Mouse (Mus musculus): ENCODE data around the gene Fmnl2. TPM values are rescaled to one million over a fixed set of nuclear protein-coding genes. Genes with fewer than 3 reads are reported as not detected.

Fmnl2 gene
- polyA plus RNA-seq, 1 experiment from 2014 or later: 3.5 TPM

DNA sequence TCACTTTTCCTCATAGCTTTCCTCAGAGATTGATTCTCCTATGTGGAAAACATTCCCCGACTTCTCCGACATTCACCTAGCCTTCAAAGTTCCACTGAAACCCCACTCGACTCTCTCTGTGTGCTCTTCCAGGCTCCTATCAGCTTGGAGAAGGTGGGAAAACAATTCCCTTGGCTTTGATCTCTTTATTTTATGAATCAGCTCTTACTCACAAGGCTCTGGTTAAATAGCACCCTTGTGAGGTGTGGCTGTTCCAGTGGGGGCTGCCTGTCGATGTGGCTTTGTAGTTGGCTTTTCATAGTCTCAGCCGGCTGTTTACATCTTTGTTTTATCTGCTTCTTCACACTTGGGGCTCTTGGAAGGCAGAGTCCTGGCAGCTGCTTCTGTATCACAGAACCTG is 10.5 kb downstream of the Fmnl2 start:
- Histone ChIP-seq H3K36me3 (ENCODE audit: insufficient read depth, low read length) (no peaks in the 10 kb centered on the region), H3K4me2 (replicated peaks; ENCODE audit: low read depth, low read length) (peak overlapping the region; percentile 46), H3K4me1 (ENCODE audit: insufficient read depth, low read depth, low read length) (0 out of 2 replicates have a peak, but pooled peaks cover 2% of the 10 kb centered on the region), H3K27ac (ENCODE audit: low read length) (peak overlapping the region; percentile 20; the same call in 1 of the 2 replicates), H3K4me3 (ENCODE audit: low read depth, low read length) (0 out of 2 replicates have a peak overlapping the region, but pooled peaks have one; percentile 8), H3K9ac (replicated peaks; ENCODE audit: low read depth) (no peak overlapping the region), H3K27me3 (replicated peaks; ENCODE audit: insufficient read depth, low read length) (0 out of 2 replicates have a peak, but pooled peaks cover 4% of the 10 kb centered on the region), H3K9me3 (ENCODE audit: low read length) (no peaks in the 10 kb centered on the region)
- TF ChIP-seq CTCF (IDR thresholded peaks at IDR 0.05) (no peak), EP300 (IDR thresholded peaks at IDR 0.05) (no peak; the same call in 1 of the 2 replicates)
- WGBS: 44% methylated on average over 5 of the region's 5 CpGs
- DNase-seq (ENCODE audit: low spot score) (peak; percentile 79), ATAC-seq (peak; percentile 88)

DNA sequence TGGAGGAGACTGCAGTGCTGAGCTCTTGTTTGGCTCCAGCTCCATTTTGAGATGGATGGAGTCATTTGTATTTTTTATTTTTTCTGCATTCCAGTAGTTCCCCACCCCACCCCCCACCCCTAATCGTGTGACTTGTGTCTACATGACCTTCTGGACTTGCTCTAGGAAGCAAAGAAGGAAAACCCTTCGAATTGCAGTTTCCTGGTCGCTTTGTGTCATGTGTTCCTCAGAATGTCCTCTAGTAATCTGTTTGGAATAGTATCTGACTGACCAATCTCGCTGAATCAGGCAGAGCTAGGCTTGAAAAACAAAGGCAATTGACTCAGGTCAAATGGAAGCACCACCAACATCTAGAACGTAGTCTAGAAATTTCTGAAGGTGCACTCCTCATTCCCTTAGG is 15.0 kb downstream of the Fmnl2 start:
- no peaks in the 10 kb centered on the region for H3K27me3 ChIP-seq (replicated peaks; ENCODE audit: insufficient read depth, low read length)
- no peak for TF ChIP-seq CTCF (IDR thresholded peaks at IDR 0.05)
- no peak for TF ChIP-seq EP300 (IDR thresholded peaks at IDR 0.05)
- no peak for ATAC-seq
- DNase-seq (ENCODE audit: low spot score): no peak
- H3K4me3 ChIP-seq (ENCODE audit: low read depth, low read length): no peak overlapping the region
- no peak overlapping the region for H3K9ac ChIP-seq (replicated peaks; ENCODE audit: low read depth)
- 0 out of 2 replicates have a peak, but pooled peaks cover 2% of the 10 kb centered on the region for H3K4me1 ChIP-seq (ENCODE audit: insufficient read depth, low read depth, low read length)
- no peak overlapping the region for H3K4me2 ChIP-seq (replicated peaks; ENCODE audit: low read depth, low read length)
- H3K36me3 ChIP-seq (ENCODE audit: insufficient read depth, low read length): no peaks in the 10 kb centered on the region
- H3K27ac ChIP-seq (ENCODE audit: low read length): no peak overlapping the region
- WGBS: 39% methylated on average over 5 of the region's 5 CpGs
- no peaks in the 10 kb centered on the region for H3K9me3 ChIP-seq (ENCODE audit: low read length)

DNA sequence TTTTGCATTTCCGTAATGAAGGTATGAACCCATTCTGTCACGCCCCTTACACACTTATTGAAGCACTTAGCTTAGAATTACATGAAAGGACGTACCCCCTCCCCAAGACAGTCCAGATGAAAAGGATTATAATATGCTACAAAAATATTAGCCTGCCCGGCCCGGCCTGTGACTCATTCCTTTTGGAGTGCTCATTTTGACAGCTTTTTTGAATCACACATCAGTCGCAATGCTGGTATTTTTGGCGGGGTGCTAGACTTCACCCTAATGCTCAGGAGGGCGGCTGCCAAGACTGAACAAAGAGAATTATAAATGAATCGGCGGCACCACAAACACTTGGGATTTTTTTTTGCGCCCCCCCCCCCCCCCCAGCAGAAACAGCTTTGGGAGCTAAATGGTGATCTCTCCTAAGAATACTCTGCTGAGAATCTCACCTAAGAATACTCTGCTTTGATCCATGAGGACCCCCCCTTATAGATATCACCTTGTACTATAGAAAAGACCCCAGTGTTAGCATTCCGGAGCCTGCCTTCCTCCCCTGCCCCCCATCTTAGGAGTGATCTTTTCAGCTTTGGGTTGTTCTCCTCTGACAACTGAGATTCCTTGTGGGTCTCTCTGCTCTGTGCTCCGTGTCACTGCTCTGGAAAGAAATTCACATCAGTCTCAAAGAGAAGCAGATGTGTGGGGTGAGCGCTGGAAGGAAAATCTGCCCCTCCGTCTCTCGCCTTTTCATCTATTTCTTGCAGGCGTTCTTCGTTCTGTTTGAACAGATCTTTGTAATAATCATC is 15.8 kb downstream of the Fmnl2 start:
- DNase-seq (ENCODE audit: low spot score) (peak; percentile 54), ATAC-seq (peak; percentile 41; the same call in 1 of the 2 replicates)
- no peak overlapping the region for H3K4me3 ChIP-seq (ENCODE audit: low read depth, low read length)
- H3K27ac ChIP-seq (ENCODE audit: low read length): no peak overlapping the region
- 51% methylated on average over 18 of the region's 18 CpGs for WGBS
- TF ChIP-seq EP300 (IDR thresholded peaks at IDR 0.05): no peak
- no peak for TF ChIP-seq CTCF (IDR thresholded peaks at IDR 0.05)
- H3K9me3 ChIP-seq (ENCODE audit: low read length): no peaks in the 10 kb centered on the region
- H3K9ac ChIP-seq (replicated peaks; ENCODE audit: low read depth): no peak overlapping the region
- no peaks in the 10 kb centered on the region for H3K36me3 ChIP-seq (ENCODE audit: insufficient read depth, low read length)
- 0 out of 2 replicates have a peak, but pooled peaks cover 2% of the 10 kb centered on the region for H3K4me1 ChIP-seq (ENCODE audit: insufficient read depth, low read depth, low read length)
- H3K27me3 ChIP-seq (replicated peaks; ENCODE audit: insufficient read depth, low read length): no peaks in the 10 kb centered on the region
- no peak overlapping the region for H3K4me2 ChIP-seq (replicated peaks; ENCODE audit: low read depth, low read length)

DNA sequence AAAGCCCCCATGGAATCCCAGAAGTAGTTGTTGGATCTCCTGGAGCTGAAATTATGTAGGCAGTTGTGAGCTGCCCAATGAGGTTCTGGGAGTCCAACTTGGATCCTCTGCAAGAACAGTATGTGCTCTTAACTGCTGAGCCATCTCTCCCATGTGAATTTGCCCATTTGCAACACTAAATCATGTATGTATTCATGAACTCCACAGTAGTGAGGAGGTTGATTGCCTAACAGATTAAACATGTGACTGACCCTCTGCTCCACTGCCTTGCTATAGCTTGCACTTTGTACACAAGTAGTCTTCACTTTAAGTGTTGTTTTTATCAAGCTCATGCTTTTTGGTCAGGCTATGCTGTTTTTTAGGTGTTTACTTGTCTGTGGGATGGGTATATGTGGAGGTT is 17.1 kb downstream of the Fmnl2 start:
- ATAC-seq: 0 out of 2 replicates have a peak, but pooled peaks have one; percentile 21
- Histone ChIP-seq H3K27ac (ENCODE audit: low read length) (no peak overlapping the region), H3K9ac (replicated peaks; ENCODE audit: low read depth) (no peak overlapping the region), H3K9me3 (ENCODE audit: low read length) (no peaks in the 10 kb centered on the region), H3K4me3 (ENCODE audit: low read depth, low read length) (no peak overlapping the region), H3K27me3 (replicated peaks; ENCODE audit: insufficient read depth, low read length) (no peaks in the 10 kb centered on the region), H3K36me3 (ENCODE audit: insufficient read depth, low read length) (no peaks in the 10 kb centered on the region), H3K4me1 (ENCODE audit: insufficient read depth, low read depth, low read length) (0 out of 2 replicates have a peak, but pooled peaks cover 2% of the 10 kb centered on the region), H3K4me2 (replicated peaks; ENCODE audit: low read depth, low read length) (no peak overlapping the region)
- DNase-seq (ENCODE audit: low spot score): no peak
- no peak for TF ChIP-seq EP300 (IDR thresholded peaks at IDR 0.05)
- no peak for TF ChIP-seq CTCF (IDR thresholded peaks at IDR 0.05)

DNA sequence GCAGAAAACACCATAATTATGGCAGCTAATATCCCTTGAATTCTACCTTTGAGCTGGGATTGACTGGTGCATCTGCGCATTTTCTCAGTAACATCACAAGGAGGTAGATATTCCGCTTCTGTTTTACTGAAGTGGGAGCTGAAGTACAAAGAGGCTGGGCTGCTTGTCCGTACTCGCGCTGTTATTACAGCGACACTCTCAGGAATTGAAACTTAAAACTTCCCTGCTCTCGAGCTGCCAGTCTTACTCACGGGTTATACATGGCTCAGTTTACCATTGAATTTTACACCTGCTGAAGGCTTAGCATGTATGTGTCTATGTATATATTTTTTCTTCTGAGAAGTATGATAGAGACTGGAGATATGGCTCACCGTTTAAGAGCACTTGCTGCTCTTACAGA is 18.1 kb downstream of the Fmnl2 start:
- H3K27me3 ChIP-seq (replicated peaks; ENCODE audit: insufficient read depth, low read length): no peaks in the 10 kb centered on the region
- 0 out of 2 replicates have a peak, but pooled peaks cover 2% of the 10 kb centered on the region for H3K4me1 ChIP-seq (ENCODE audit: insufficient read depth, low read depth, low read length)
- H3K4me3 ChIP-seq (ENCODE audit: low read depth, low read length): no peak overlapping the region
- DNase-seq (ENCODE audit: low spot score) (no peak), ATAC-seq (no peak)
- no peaks in the 10 kb centered on the region for H3K9me3 ChIP-seq (ENCODE audit: low read length)
- no peak for TF ChIP-seq EP300 (IDR thresholded peaks at IDR 0.05)
- TF ChIP-seq CTCF (IDR thresholded peaks at IDR 0.05): peak; percentile 9; the same call in 1 of the 2 replicates
- 63% methylated on average over 9 of the region's 9 CpGs for WGBS
- no peak overlapping the region for H3K9ac ChIP-seq (replicated peaks; ENCODE audit: low read depth)
- H3K36me3 ChIP-seq (ENCODE audit: insufficient read depth, low read length): no peaks in the 10 kb centered on the region
- H3K4me2 ChIP-seq (replicated peaks; ENCODE audit: low read depth, low read length): no peak overlapping the region
- H3K27ac ChIP-seq (ENCODE audit: low read length): no peak overlapping the region

DNA sequence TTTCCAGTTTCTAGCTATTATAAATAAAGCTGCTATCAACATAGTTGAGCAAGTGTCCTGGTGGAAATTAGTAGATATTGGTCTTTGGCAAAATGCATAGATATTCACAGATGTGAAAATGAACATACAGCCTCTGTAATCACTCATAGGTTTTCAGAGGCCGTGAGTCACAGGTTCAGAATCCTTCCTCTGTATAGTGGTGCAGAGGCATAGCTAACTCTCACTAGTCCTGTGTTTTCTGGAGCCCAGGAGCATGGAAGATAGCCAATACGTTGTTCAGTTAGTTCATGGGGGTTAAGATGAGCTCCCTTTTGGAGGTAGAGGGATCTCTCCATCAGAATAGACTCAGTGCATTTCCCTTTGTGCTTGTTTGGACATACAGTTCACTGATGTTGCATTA is 25.7 kb downstream of the Fmnl2 start:
- Histone ChIP-seq H3K4me1 (ENCODE audit: insufficient read depth, low read depth, low read length) (no peaks in the 10 kb centered on the region), H3K27ac (ENCODE audit: low read length) (no peak overlapping the region), H3K36me3 (ENCODE audit: insufficient read depth, low read length) (no peaks in the 10 kb centered on the region), H3K4me2 (replicated peaks; ENCODE audit: low read depth, low read length) (no peak overlapping the region), H3K27me3 (replicated peaks; ENCODE audit: insufficient read depth, low read length) (no peaks in the 10 kb centered on the region), H3K9ac (replicated peaks; ENCODE audit: low read depth) (no peak overlapping the region), H3K4me3 (ENCODE audit: low read depth, low read length) (no peak overlapping the region), H3K9me3 (ENCODE audit: low read length) (no peaks in the 10 kb centered on the region)
- TF ChIP-seq CTCF (IDR thresholded peaks at IDR 0.05): no peak
- DNase-seq (ENCODE audit: low spot score): no peak
- 89% methylated on average over 2 of the region's 2 CpGs for WGBS
- ATAC-seq: no peak
